Mouse (Mus musculus) frontal cortex, adult 2 months (tissue): ENCODE measurements around the gene B3galt4. TPM values are rescaled to one million over a fixed set of nuclear protein-coding genes. Genes with fewer than 3 reads are reported as not detected.
A peak's percentile ranks its signal among the peaks of the same experiment; 100 is the strongest.
"Not testable (repeated sequence)": the region's sequence is repeated elsewhere in the genome, so short reads cannot be mapped to it uniquely, and the experiment has no call there.

Experiments
- DNase-seq, 2 experiments: peaks; one replicate each; pipeline ENCODE4 v3.0.0; 2022; ENCODE audit warnings: low spot score in 1 of 2; ENCODE audit errors: extremely low spot score in 1 of 2
- polyA plus RNA-seq: library from polyadenylated mRNA; depleted of rRNA; stranded (reverse); fragments of >200 nt; gene quantifications from 2 replicates; pipeline ENCODE4 v1.2.3, GENCODE M21; 2012; rRNA removed

Gene B3galt4
- polyA plus RNA-seq, 1 experiment = 7.5 TPM

GRCm38 (mm10) chr17:33910346-33911051 lies 40.8 kb downstream of the B3galt4 start:
- DNase-seq = no peak

GRCm38 (mm10) chr17:33909869-33910250 lies 41.4 kb downstream of the B3galt4 start:
- DNase-seq = peak in 1 of 2 experiments; percentile 46

GRCm38 (mm10) chr17:33909077-33909868 lies 42.0 kb downstream of the B3galt4 start, which contains the start of gene Daxx:
Gene Daxx (plus strand): TSS chr17:33909414.
- DNase-seq = peak; percentile 97 to 98

GRCm38 (mm10) chr17:33908331-33909076 lies 42.8 kb downstream of the B3galt4 start:
- DNase-seq = peak in 1 of 2 experiments; percentile 50

- DNase-seq = not testable (repeated sequence)
Observed at GRCm38 (mm10) chr17:33904835-33905234, 46.5 kb downstream of the B3galt4 start, which contains the start of gene Platr17. Gene Platr17 (plus strand): TSS chr17:33905135.

- DNase-seq = not testable (repeated sequence)
Observed at GRCm38 (mm10) chr17:33903911-33904651, 47.2 kb downstream of the B3galt4 start.

GRCm38 (mm10) chr17:33902491-33902890 lies 48.8 kb downstream of the B3galt4 start:
- DNase-seq = no peak

- DNase-seq = no peak
Observed at GRCm38 (mm10) chr17:33902079-33902478, 49.2 kb downstream of the B3galt4 start.

GRCm38 (mm10) chr17:33901653-33902052 lies 49.6 kb downstream of the B3galt4 start:
- no peak for DNase-seq

- DNase-seq = no peak
Observed at GRCm38 (mm10) chr17:33900989-33901314, 50.3 kb downstream of the B3galt4 start.

- DNase-seq = no peak
Observed at GRCm38 (mm10) chr17:33900281-33900988, 50.9 kb downstream of the B3galt4 start.

Other genes with a start within 250 kb of the B3galt4 start
- 104 and 117 TPM in 2 replicates for gene March2, start 232.8 kb downstream of the B3galt4 start, polyA plus RNA-seq
- gene Rab11b, start 191.0 kb downstream of the B3galt4 start, polyA plus RNA-seq = 461 and 466 TPM in 2 replicates
- 4.2 and 4.4 TPM in 2 replicates for gene Angptl4, start 169.7 kb downstream of the B3galt4 start, polyA plus RNA-seq
- gene Kank3, start 141.0 kb downstream of the B3galt4 start, polyA plus RNA-seq = 171 and 180 TPM in 2 replicates
- gene Rps28, start 126.9 kb downstream of the B3galt4 start, polyA plus RNA-seq = 683 and 811 TPM in 2 replicates
- 316 and 318 TPM in 2 replicates for gene Ndufa7, start 126.9 kb downstream of the B3galt4 start, polyA plus RNA-seq
- 30.1 and 31.8 TPM in 2 replicates for gene Cd320, start 108.4 kb downstream of the B3galt4 start, polyA plus RNA-seq
- gene Gm7029, start 77.7 kb downstream of the B3galt4 start, polyA plus RNA-seq = not detected in 2 replicates
- gene Kifc1, start 60.8 kb downstream of the B3galt4 start, polyA plus RNA-seq = 2.5 and 2.6 TPM in 2 replicates
- 1.3 and 1.5 TPM in 2 replicates for gene Platr17, start 46.4 kb downstream of the B3galt4 start, polyA plus RNA-seq
- gene Daxx, start 42.1 kb downstream of the B3galt4 start, polyA plus RNA-seq = 26.4 and 27.2 TPM in 2 replicates
- gene Tapbp, start 35.6 kb downstream of the B3galt4 start, polyA plus RNA-seq = 25.4 and 28.5 TPM in 2 replicates
- gene Zbtb22, start 35.6 kb downstream of the B3galt4 start, polyA plus RNA-seq = 29.9 and 33.4 TPM in 2 replicates
- gene Rgl2, start 21.9 kb downstream of the B3galt4 start, polyA plus RNA-seq = 154 and 161 TPM in 2 replicates
- gene Pfdn6, start 11.1 kb downstream of the B3galt4 start, polyA plus RNA-seq = 101 and 130 TPM in 2 replicates
- 13.3 and 13.7 TPM in 2 replicates for gene Wdr46, start 10.8 kb downstream of the B3galt4 start, polyA plus RNA-seq
- 69.5 and 70.5 TPM in 2 replicates for gene Vps52, start 4.3 kb upstream of the B3galt4 start, polyA plus RNA-seq
- gene Rps18, start 4.5 kb upstream of the B3galt4 start, polyA plus RNA-seq = 488 and 518 TPM in 2 replicates
- gene H2-K1, start 48.9 kb upstream of the B3galt4 start, polyA plus RNA-seq = 75.5 and 94.5 TPM in 2 replicates
- 80.9 and 89.6 TPM in 2 replicates for gene Ring1, start 73.2 kb upstream of the B3galt4 start, polyA plus RNA-seq
- gene H2-Ke6, start 76.6 kb upstream of the B3galt4 start, polyA plus RNA-seq = 84.6 and 87.2 TPM in 2 replicates
- 101 and 102 TPM in 2 replicates for gene Slc39a7, start 80.2 kb upstream of the B3galt4 start, polyA plus RNA-seq
- 69.5 and 79.4 TPM in 2 replicates for gene Rxrb, start 80.3 kb upstream of the B3galt4 start, polyA plus RNA-seq
- gene Col11a2, start 87.9 kb upstream of the B3galt4 start, polyA plus RNA-seq = 10.0 and 10.7 TPM in 2 replicates
- gene H2-Oa, start 140.9 kb upstream of the B3galt4 start, polyA plus RNA-seq = 1.1 and 1.2 TPM in 2 replicates
- 26.3 and 26.8 TPM in 2 replicates for gene H2-DMa, start 168.1 kb upstream of the B3galt4 start, polyA plus RNA-seq
- 167 and 194 TPM in 2 replicates for gene Brd2, start 171.1 kb upstream of the B3galt4 start, polyA plus RNA-seq
- gene H2-DMb2, start 191.8 kb upstream of the B3galt4 start, polyA plus RNA-seq = 0.99 and 1.1 TPM in 2 replicates
- 3.1 and 3.5 TPM in 2 replicates for gene H2-DMb1, start 201.6 kb upstream of the B3galt4 start, polyA plus RNA-seq
- 4.0 and 4.1 TPM in 2 replicates for gene Tap1, start 236.1 kb upstream of the B3galt4 start, polyA plus RNA-seq
- gene Psmb9, start 236.3 kb upstream of the B3galt4 start, polyA plus RNA-seq = 4.5 and 4.7 TPM in 2 replicates
- 10.1 and 12.1 TPM in 2 replicates for gene Psmb8, start 246.2 kb upstream of the B3galt4 start, polyA plus RNA-seq